Mouse (Mus musculus) embryonic facial prominence, embryonic 12.5 days (tissue): ENCODE results near the gene Ppp2r2d. TPM values are rescaled to one million over a fixed set of nuclear protein-coding genes. Genes with fewer than 3 reads are reported as not detected.

ENCODE experiments used
- ATAC-seq: fragments of 200-750 bp; cut with Nextera tagmentation; 2 replicates; pipeline ENCODE4 v1.8.0; 2017; ENCODE audit not compliant: insufficient number of reproducible peaks, insufficient read depth, low FRiP score, low TSS enrichment
- H3K27ac ChIP-seq: fragments of 300-500 bp; sonication (generic); 2 replicates; pipeline ENCODE4 v1.5.1; 2016; ENCODE audit warnings: mild to moderate bottlenecking
- H3K27me3 ChIP-seq: fragments of 300-500 bp; sonication (generic); 2 replicates; pipeline ENCODE4 v1.6.1; 2016; ENCODE audit warnings: mild to moderate bottlenecking, moderate library complexity
- H3K36me3 ChIP-seq: fragments of 300-500 bp; sonication (generic); 2 replicates; pipeline ENCODE4 v1.6.1; 2016; ENCODE audit warnings: mild to moderate bottlenecking
- H3K4me1 ChIP-seq: fragments of 300-500 bp; sonication (generic); 2 replicates; pipeline ENCODE4 v1.6.1; 2016
- H3K4me2 ChIP-seq: fragments of 300-500 bp; sonication (generic); replicated peaks from 2 replicates; pipeline ENCODE4 v1.6.1; 2016; ENCODE audit warnings: mild to moderate bottlenecking, moderate library complexity
- H3K4me3 ChIP-seq: fragments of 300-500 bp; sonication (generic); 2 replicates; pipeline ENCODE4 v1.5.1; 2016; ENCODE audit warnings: mild to moderate bottlenecking
- H3K9ac ChIP-seq: fragments of 300-500 bp; sonication (generic); 2 replicates; pipeline ENCODE4 v1.6.1; 2016; ENCODE audit warnings: mild to moderate bottlenecking, moderate library complexity
- H3K9me3 ChIP-seq: fragments of 300-500 bp; sonication (generic); 2 replicates; pipeline ENCODE4 v1.6.1; 2016; ENCODE audit warnings: mild to moderate bottlenecking, moderate library complexity
- WGBS: fragments of 180-500 bp; shearing (Covaris S2); methylation state at CpG from one replicate; pipeline ENCODE4 v1.1.7; 2016; 5-methylcytosine and 5-hydroxymethylcytosine counted together
- polyA plus RNA-seq: library from polyadenylated mRNA; unstranded; fragments of >200 nt; fragmentation: Nextera tagmentation; extraction: Ambion mirVana; gene quantifications from 2 replicates; pipeline ENCODE4 v1.2.1, GENCODE M21; 2016

The Ppp2r2d gene
- polyA plus RNA-seq, 1 experiment from 2014 or later: 51.7 TPM

DNA sequence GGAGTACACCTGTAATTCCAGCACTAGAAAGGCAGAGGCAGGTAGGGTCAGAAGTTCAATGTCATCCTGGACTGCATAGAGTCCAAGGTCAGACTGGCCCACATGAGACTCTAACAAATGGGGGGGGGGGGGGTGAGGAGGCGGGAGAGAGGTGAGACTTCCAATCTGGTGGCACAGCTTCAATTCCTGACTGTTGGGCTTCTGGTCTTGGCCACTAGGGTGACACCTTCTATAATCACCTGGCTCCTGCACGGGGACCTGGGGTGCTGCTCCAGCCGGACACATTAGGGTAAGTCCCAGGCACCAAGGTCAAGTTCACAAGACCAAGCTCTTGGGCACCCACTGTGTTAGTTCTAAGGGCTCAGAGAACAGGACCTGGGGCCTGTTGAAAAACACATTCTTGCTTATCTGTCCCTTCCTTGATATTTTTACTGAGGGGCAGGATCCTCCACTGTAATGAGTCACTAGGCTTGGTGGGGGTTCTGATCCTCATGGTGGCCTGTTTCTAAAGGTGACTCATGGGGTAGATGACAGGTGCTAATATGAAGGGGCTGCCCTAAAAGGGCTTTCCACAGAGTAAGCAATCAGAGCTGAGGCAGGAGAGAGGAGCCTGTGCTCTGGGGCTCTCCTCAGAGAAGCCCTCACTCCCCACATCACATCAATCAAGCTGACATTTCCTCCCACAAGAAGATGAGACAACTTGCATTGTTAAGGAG lies 4.3 kb upstream of the Ppp2r2d start:
- H3K4me2 ChIP-seq: no peak overlapping the region
- no peak overlapping the region for H3K4me3 ChIP-seq
- H3K9ac ChIP-seq: no peak overlapping the region
- WGBS: 72% methylated on average over 2 of the region's 3 CpGs
- no peak for ATAC-seq
- H3K9me3 ChIP-seq: no peaks in the 10 kb centered on the region
- H3K4me1 ChIP-seq: peaks cover 12% of the 10 kb centered on the region
- peaks cover 1% of the 10 kb centered on the region for H3K36me3 ChIP-seq
- no peaks in the 10 kb centered on the region for H3K27me3 ChIP-seq
- no peak overlapping the region for H3K27ac ChIP-seq

DNA sequence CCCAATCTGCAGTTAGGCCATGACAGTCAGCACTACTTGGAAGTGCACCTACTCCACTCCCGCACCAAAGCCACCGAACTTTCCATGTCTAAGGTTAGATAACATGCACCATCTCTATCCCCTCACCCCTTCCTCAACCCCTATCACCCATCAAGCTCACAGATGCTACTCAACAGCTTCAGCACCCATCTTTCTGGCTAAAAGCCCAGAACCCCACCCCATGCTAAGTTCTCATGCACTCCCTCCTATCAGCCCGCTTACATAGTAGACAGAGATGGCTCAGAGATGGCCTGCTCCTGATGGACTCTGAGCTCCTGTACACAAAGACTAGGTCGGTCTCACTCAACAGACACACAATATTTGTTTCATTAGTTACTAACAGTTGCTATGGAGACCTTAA lies 2.5 kb upstream of the Ppp2r2d start:
- no peak overlapping the region for H3K4me2 ChIP-seq
- no peak overlapping the region for H3K9ac ChIP-seq
- peaks cover 28% of the 10 kb centered on the region for H3K4me1 ChIP-seq
- H3K4me3 ChIP-seq: no peak overlapping the region
- whole genome bisulfite sequencing: 87% methylated on average over 4 of the region's 4 CpGs
- no peaks in the 10 kb centered on the region for H3K27me3 ChIP-seq
- H3K36me3 ChIP-seq: 0 out of 2 replicates have a peak, but pooled peaks cover 2% of the 10 kb centered on the region
- H3K27ac ChIP-seq: no peak overlapping the region
- no peak for ATAC-seq
- H3K9me3 ChIP-seq: no peaks in the 10 kb centered on the region

DNA sequence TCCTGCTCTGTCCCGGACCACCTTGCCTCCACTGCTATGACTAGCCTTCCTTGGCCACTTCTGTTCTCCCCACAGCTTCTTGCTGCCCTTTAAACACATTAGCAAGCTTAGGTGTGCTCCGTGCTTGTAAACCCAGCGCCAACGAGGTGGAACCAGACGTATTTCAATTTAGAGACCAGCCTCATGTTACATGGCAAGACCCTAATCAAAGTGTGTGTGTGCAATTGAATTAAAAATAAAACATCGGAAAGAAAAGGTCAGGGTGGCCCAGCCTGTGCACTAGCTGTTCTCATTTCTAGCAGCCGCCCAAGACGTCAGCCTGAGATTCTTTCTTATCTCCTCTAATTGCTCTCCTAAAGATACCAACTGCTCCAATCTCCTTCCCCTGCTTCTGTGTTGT lies 768 bp upstream of the Ppp2r2d start:
- H3K27me3 ChIP-seq: no peaks in the 10 kb centered on the region
- H3K4me3 ChIP-seq: peak overlapping the region; percentile 100
- peak overlapping the region; percentile 90 for H3K4me2 ChIP-seq
- no peaks in the 10 kb centered on the region for H3K9me3 ChIP-seq
- 0 out of 2 replicates have a peak overlapping the region, but pooled peaks have one; percentile 3 for H3K9ac ChIP-seq
- 0 out of 2 replicates have a peak overlapping the region, but pooled peaks have one; percentile 92 for H3K27ac ChIP-seq
- WGBS: 44% methylated on average over 8 of the region's 8 CpGs
- H3K4me1 ChIP-seq: peaks cover 34% of the 10 kb centered on the region
- no peak for ATAC-seq
- peaks cover 8% of the 10 kb centered on the region; the same call in 1 of the 2 replicates for H3K36me3 ChIP-seq

DNA sequence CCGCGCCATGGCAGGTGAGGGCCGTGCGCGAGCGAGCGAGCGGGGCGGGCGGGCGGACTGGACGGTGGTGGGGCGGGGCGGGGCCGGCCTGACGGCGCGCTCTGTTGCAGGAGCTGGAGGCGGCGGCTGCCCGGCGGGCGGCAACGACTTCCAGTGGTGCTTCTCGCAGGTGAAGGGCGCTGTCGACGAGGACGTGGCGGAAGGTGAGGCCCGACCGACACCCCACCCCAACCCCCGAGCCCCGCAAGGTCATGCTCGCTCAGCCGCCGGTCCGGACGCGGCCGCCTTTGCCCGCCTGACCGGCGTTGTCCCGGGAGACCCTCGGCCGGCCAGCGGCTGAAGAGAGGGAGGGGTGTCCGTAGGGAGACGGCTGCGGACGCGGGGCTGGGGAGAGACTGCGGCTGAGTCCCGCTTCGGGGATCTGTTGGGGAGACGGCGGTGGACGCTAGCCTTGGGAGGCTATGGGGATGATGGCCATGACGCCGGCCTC lies 668 bp downstream of the Ppp2r2d start:
- Histone ChIP-seq H3K36me3 (peaks cover 14% of the 10 kb centered on the region; the same call in 1 of the 2 replicates), H3K4me1 (peaks cover 30% of the 10 kb centered on the region), H3K9me3 (no peaks in the 10 kb centered on the region), H3K9ac (peak overlapping the region; percentile 98), H3K4me2 (peak overlapping the region; percentile 90), H3K27ac (peak overlapping the region; percentile 92), H3K27me3 (no peaks in the 10 kb centered on the region), H3K4me3 (peak overlapping the region; percentile 100)
- under 1% methylated on average over 49 of the region's 61 CpGs for WGBS
- ATAC-seq: peak; percentile 82; the same call in 1 of the 2 replicates

DNA sequence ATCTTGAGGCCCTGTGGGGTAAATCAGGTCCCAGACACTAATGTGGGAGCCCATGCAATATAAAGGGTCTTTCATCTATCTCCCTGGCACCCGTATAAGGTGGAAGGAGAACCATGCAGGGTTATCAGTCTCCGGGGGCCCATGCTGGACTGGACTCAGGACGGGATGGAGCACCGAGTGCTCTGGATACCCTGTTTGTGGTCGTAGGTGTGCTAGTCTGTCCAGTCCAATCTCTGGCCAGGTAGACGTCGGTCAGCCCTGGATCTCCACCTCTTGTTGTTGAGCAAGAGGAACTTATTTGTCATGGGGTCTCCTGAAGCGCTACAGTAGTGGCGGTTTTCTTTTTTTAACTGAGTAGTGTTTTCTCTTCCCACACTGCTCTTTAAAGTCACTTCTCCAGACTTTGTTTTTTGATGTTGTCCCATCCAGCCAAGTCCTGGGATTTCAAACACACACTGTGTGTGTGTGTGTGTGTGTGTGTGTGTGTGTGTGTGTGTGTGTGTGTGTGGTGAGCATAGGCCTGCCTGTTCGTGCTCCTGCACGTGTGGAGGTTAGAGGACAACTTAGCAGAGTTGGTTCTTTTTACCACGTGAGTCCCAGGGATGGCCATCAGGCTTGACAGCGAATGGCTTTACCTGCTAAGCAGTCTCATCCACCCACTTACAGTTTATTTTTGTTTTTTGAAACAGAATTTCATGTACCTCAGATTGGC lies 1.6 kb downstream of the Ppp2r2d start:
- Histone ChIP-seq H3K4me2 (peak overlapping the region; percentile 90), H3K9me3 (no peaks in the 10 kb centered on the region), H3K27ac (no peak overlapping the region), H3K9ac (peak overlapping the region; percentile 98), H3K4me1 (peaks cover 30% of the 10 kb centered on the region), H3K36me3 (peaks cover 21% of the 10 kb centered on the region), H3K4me3 (peak overlapping the region; percentile 100), H3K27me3 (no peaks in the 10 kb centered on the region)
- ATAC-seq: no peak
- WGBS: 52% methylated on average over 13 of the region's 13 CpGs

DNA sequence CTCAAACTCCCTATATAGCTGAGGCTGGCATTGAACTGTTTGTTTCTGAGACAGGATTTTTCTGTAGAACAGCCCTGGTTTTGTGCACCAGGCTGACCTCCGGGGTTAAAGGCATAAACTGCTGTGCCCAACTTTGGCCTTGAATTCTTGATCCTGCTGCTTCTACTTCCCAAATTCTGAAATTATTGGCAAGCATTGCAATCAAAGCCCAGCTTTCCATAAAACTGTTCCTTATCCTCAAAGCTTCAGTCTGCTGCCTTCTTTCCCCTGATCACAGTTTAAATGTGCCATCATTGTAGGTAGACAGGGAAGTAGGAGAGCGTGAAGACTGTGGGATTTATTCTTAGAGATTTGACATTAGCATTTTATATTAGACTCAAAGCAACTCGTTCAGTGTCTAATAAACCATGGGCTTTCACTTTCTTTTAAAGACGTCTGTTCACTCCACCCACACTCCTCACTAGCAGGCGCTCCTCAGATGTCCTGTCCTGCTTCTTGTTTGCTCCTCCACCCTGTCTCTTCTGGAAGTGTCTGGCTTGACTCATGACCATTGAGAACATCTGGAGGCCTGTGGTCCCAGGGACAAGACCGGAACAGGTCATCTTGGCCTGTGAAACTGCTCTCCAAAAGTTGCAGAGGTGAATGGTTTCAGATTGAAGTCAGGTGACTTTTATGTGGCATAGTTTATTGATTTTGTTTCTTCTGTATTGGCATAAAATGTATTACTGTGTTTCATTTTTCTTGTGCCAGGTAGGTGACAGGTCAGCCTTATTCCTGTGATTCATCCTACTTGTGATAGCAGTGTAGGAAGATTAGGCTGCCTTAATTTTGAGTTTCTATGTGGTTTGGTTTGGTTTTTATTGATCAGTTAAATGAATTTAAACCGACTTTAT lies 2.4 kb downstream of the Ppp2r2d start:
- H3K9ac ChIP-seq: peak overlapping the region; percentile 98; the same call in 1 of the 2 replicates
- peak overlapping the region; percentile 100; the same call in 1 of the 2 replicates for H3K4me3 ChIP-seq
- peaks cover 27% of the 10 kb centered on the region for H3K36me3 ChIP-seq
- H3K4me2 ChIP-seq: peak overlapping the region; percentile 90
- H3K9me3 ChIP-seq: no peaks in the 10 kb centered on the region
- ATAC-seq: no peak
- no peak overlapping the region for H3K27ac ChIP-seq
- peaks cover 30% of the 10 kb centered on the region for H3K4me1 ChIP-seq
- no peaks in the 10 kb centered on the region for H3K27me3 ChIP-seq
- 79% methylated on average over 7 of the region's 7 CpGs for WGBS

DNA sequence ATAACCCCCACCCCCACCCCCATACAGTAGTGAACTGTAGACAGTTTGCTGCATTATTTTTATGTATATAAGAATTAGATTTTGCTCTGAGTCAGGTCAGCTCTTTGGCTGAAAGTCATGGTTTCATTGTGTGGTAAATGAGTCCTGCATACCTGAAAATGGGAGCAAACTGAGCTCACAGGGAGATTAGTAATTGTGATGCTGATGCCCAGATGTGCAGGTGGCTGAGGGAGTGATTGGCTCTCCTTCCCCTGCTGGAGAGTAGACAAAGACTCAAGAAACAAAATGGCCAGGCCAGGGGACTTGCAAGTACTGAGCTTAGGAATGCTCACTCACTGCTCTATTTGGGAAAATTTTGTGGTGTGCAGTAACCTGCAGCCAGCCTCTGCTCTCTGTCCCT lies 4.2 kb downstream of the Ppp2r2d start:
- Histone ChIP-seq H3K27ac (no peak overlapping the region), H3K4me3 (no peak overlapping the region), H3K27me3 (no peaks in the 10 kb centered on the region), H3K9me3 (no peaks in the 10 kb centered on the region), H3K36me3 (peaks cover 32% of the 10 kb centered on the region), H3K9ac (no peak overlapping the region), H3K4me1 (peaks cover 25% of the 10 kb centered on the region), H3K4me2 (no peak overlapping the region)
- ATAC-seq: no peak

DNA sequence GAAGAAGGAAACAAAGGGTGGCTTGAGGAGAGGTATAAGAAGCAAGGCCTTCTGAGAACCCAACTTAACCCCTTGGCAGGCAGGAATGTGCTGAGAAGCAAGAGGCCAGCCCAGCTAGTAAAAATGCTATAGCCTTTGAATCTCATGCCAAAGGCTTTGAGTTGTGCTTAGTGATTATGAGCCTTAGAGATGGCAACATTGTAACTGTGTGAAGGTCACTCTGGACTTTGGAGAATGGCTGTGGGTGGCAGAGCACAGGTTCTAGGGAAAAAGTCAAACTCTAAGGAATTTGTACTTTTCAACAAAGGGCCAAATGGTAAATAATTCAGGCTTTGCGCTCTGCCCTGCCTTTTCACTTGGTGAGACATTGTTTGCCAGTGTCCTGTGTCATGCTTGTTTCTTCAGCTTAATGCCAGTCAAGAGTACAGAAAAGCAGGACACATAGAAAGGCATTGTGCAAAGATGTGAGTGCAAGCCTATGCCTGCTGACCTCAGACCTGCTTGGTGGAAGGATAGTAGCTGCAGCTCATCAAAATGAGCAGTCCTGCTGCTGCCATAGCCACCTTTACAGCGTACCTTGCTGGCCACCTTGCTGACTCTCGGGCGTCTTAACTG lies 7.6 kb downstream of the Ppp2r2d start:
- Histone ChIP-seq H3K27me3 (no peaks in the 10 kb centered on the region), H3K27ac (no peak overlapping the region), H3K9me3 (no peaks in the 10 kb centered on the region), H3K4me1 (peaks cover 5% of the 10 kb centered on the region; the same call in 1 of the 2 replicates), H3K36me3 (peaks cover 34% of the 10 kb centered on the region), H3K4me2 (no peak overlapping the region), H3K9ac (no peak overlapping the region), H3K4me3 (no peak overlapping the region)
- WGBS: 96% methylated on average over 4 of the region's 4 CpGs
- no peak for ATAC-seq

DNA sequence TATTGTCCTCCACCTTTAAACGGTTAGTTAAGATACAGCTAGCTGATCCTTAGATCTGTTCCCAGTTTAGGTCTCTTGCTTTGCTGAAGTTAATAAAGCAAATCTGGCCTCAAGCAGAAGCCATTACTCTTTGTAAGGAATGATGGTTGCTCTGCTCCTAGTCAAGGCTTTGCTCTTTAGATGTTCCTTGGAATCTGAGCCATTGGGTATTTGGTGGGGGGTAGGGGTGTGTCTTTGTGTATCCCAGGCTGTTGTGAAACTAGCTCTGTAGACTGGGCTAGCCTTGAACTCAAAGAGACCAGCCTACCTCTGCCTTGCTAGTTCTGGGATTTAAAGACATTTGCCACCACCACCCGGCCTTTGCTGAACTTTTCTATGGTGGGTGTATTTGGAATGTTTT lies 8.3 kb downstream of the Ppp2r2d start:
- peaks cover 33% of the 10 kb centered on the region for H3K36me3 ChIP-seq
- 89% methylated on average over 2 of the region's 2 CpGs for WGBS

DNA sequence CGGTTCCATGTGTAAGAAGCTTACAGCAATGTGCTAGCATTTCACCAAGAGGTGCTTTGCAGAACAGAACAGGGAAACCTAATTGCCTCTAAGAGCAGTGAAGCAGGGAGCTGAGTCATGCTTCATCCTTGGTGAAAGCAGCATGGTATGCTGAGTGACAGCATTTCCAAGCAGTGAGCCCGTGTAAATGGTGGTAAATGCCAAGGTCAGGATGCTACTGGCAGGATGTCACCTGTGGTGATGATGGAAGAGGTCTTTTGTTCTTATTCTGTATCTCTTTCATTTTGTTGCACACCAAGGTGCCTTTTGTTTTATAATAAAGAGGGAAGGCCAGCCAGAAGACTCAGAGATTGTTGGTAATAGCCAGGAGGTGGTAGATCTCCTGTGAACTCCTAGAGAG lies 10.8 kb downstream of the Ppp2r2d start:
- H3K4me3 ChIP-seq: no peak overlapping the region
- no peak for ATAC-seq
- H3K4me2 ChIP-seq: no peak overlapping the region
- no peaks in the 10 kb centered on the region for H3K27me3 ChIP-seq
- no peak overlapping the region for H3K9ac ChIP-seq
- no peaks in the 10 kb centered on the region for H3K9me3 ChIP-seq
- H3K36me3 ChIP-seq: peaks cover 33% of the 10 kb centered on the region
- WGBS: 72% methylated on average over 2 of the region's 2 CpGs
- H3K4me1 ChIP-seq: no peaks in the 10 kb centered on the region; the same call in 1 of the 2 replicates
- no peak overlapping the region for H3K27ac ChIP-seq

More for the DNA sequence above, 8.3 kb downstream of the Ppp2r2d start:
- Histone ChIP-seq H3K9me3 (no peaks in the 10 kb centered on the region), H3K4me2 (no peak overlapping the region), H3K27ac (no peak overlapping the region), H3K4me3 (no peak overlapping the region), H3K9ac (no peak overlapping the region), H3K27me3 (no peaks in the 10 kb centered on the region), H3K4me1 (peaks cover 5% of the 10 kb centered on the region; the same call in 1 of the 2 replicates)
- ATAC-seq: no peak
